Mouse (Mus musculus): Measurements from ENCODE around the gene Aftph.
A peak's percentile ranks its signal among the peaks of the same experiment; 100 is the strongest.

The Aftph gene

DNA sequence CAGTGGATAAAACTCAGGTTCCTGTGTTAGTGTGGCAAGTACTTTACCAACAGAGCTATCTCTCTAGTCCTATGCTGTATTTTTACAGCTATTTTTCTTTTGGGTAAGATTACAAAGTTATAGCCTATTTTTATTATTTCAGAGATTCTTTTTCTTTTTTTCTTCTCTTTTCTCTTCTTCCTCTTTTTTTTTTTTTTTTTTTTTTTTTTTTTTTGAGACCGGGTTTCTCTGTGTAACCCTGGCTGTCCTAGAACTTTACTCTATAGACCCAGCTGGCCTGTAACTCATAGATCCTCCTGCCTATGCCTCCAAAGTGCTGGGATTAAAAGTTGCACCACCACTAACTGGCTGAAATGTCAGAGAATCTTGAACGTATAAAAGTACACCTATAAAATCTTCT lies 13.3 kb downstream of the Aftph start:
- no peak for DNase-seq (ENCODE audit: low spot score in 2 of 2)

DNA sequence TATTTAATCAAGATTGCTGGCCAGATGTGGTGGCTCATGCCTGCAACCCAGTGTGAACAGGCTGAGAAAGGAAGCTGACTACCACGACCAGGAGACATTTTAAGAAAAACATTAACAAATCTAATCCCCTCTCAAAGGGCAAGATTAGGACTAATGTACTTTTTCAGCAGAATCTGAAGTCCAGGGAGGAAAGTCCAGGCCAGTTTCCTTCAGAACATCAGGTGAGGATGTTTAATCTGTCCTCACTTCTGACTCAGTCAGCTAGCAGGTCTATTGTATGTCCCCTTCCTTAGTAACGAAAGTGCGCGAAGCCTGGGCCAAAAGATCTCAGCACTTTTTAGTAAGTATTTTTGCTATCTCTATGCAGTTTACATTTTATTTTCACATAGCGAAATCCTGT lies 17.8 kb downstream of the Aftph start:
- no peak for DNase-seq (ENCODE audit: low spot score in 2 of 2)

DNA sequence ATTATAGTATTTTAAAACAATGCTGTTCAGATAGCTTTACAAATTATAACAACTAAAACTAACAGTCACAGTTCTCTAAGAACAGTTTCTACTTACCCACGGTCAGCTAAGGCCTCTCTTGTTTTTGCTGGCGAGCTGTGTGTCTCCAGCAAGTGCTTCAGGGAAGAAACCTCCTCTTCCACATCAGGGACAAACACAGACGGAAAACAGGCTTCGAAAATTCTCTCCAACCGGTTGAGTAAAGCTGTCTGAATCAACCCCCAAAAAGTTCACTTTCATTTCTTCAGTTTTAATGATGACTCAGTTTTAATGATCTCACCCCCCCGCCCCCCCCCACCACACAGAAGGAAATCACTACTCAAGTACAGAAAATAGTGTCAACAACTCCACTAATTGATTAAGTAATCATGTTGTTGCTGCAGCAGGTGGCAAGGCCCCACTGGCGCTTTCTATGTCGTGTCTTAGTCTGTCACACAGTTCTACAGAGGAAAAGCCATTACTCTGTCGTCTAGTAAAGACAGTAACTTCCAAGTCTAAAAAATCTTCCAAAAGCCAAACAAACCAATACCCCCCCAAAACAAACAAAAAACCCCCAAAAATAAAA lies 29.2 kb downstream of the Aftph start:
- no peak for DNase-seq (ENCODE audit: low spot score in 2 of 2)

DNA sequence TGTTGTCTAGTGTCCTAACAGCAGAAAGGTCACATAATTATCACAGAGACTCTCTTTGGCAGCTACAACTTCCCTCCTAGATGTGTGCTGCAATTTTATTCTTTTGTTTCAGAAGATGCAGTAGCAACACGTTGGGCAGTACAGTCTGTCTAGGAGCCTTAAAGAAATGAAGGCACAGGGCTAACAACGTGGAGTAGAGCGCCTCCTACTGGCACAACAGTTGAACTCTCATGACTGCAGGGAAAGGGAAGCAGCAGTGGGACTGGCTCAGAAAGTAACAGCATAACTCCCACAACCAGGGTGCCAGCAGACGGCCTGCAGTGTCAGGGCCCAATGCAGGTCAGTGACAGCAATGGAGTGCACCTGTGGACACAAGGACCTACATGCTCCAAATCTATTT lies 50.4 kb downstream of the Aftph start:
- peak; percentile 43 to 76 for DNase-seq (ENCODE audit: low spot score in 2 of 2)

DNA sequence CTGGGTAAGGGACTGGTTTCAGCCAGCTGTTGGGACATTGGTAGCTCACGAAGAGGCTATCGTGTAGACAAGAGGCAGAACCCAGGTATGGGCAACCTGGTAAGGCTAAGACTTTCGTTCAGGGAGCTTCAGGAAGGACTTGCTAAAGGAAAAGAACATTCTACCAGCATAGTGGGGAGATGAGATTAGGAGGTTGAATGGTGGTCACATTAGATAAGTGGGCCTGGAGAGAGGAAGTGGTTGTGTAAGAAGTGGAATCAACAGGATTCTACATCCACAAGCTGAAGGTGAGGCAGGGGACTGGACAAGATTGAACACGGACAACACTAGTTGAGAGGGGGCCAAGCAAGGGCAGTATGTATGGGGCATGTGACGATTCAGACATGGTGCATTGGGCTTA lies 59.7 kb downstream of the Aftph start:
- no peak for DNase-seq (ENCODE audit: low spot score in 2 of 2)

DNA sequence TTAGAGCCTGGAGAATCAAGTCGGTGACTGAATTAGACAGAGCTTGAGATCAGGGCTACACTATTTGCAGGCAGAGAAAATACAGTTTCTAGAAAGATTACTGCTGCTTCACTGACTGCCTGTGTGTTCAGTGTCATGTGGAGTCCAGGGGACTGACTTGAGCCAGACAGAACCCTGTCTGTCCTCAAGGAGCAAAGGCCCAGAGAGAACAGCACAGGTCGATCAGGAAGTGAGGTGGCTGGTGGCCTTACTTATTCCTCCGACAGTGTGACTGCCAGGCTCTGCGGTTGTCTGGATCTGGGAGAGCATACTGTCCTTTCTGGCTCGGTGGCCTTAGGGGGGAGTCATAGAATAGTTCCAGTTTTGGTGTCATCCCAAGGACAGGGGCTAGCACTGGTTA lies 60.6 kb downstream of the Aftph start:
- no peak for DNase-seq (ENCODE audit: low spot score in 2 of 2)

DNA sequence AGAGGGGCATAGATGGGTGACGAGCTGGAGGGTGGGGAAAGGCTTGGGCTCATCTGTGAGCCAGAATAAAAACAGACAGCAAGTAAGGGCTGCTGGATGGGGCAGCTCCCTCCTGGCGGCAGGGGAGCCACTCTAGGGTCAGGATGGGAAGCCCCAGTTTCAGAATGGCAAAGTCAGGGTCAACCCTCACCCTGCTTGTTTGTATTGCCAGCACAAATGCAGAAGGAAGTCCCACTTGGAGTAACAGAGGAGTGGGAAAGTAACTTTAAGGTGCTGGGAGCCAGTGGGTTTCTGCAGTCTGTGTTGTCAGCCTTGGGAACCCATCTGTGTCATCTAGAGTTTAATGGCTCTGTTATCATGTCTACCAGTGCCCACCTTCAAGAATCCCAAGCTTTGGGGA lies 62.0 kb downstream of the Aftph start:
- DNase-seq (ENCODE audit: low spot score in 2 of 2), result no peak

DNA sequence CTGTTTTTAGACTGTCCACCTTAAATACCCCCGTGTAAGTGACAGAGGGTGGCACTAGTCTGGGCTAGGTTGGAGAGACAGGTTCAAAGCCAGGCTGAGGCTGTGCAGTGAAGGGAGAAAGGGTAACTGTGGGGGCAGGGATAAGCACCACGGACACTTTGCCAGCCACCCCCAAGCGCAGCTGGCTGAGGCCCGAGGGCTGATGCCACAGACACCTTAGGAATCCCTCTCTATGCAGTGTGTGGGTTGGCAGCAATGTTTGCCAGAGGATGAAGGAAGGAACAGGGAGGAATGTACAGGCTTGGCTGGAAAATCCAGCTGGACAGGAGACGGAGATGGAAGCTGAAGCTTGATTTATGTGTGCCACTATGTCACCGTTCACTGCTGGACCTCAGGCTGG lies 68.9 kb downstream of the Aftph start:
- DNase-seq (ENCODE audit: low spot score in 2 of 2), result no peak

DNA sequence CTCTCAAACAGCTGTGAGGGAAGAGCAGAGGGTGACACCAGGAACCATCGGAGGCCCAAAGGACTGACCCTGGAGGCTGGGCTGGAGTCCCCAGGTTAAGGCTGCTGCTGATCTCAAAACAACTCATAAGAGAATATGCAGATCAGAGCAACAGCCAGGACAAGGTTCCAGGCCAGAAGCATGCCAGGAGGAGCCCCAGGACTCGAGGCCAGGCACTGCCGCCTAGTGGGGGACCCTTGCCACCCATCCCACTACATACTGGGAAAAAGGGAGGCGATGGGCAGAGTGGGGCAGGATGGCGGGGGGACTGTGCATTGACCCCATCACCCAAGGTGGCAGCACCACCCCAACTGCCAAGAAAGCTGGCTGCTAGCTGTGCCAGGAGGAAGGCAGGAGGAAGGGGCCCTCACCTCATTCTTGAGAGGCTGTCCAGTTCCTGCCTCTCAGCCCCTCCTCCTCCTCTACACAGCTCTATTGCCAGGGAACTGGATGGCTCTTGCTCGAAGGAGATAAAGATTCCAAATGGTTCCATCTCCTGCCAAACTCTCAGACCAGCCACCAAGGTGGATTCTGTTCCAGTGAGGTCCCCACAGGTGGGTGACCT lies 69.5 kb downstream of the Aftph start:
- DNase-seq (ENCODE audit: low spot score in 2 of 2), result no peak

DNA sequence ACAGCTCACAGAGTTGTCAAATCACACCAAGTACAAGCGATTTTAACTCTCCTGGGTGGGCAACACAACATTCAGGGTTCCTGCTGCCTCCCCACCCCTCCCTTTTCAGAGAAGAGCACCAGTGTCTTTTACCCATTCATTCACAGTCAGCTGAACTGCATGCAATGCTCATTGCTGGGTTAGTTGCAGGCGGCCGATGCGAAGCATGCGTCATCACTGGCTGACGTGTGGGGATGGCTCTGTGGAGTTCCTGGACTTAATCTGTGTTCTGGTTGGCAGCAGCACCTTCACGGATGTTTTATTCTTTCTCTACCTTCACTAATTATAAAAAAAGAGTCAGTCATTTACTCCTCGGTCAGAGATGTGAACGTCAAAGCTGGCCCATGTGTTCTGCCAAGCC lies 76.5 kb downstream of the Aftph start:
- DNase-seq (ENCODE audit: low spot score in 2 of 2), result no peak

DNA sequence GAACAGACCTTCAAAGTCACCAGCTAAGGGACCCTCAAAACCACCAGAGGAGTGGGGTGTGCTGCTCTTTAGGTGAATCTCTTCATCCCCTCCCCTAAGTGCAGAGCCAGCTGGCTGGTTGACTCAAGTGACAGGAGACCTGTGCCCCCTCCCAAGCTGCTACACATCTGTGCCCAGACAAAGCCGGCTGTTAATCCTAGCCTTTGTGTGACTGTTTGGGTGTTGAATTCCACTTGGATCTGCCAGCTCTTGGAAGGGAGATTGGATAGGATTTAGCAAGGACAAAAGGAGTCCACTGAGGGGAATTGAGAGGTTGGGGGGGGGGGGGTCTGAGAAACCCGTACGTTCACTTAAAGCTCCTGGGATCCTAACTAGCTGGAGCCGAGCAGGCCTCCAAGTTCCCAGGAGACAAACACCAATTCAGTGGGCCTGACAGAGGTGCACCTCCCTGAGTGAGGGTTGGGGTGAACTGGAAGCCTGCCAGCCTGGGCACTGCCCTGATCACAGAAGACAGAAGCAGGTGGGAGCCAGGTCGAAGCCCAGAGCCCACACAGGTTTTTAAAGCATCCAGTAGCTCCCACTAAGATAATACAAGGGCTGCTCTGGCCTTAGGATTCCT lies 77.7 kb downstream of the Aftph start:
- no peak for DNase-seq (ENCODE audit: low spot score in 2 of 2)

DNA sequence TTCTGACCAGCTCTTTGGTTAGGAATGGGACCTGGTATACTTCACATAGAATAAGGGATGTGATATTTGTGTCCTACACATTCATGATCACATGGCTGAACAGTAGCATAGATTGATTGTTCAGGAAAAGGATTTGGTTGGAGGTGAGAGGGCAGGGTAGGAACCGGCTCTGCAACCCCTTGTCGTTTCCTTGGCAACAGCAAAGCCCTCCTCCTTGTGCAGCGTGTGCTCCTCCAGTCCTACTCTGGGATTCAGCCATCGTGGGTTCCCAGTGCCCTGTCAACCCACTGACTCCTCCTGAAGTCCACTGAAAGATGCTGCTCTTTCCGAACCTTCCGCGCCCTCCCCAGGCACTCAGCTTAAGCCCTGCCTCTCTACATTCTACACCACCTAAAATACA lies 78.6 kb downstream of the Aftph start:
- DNase-seq (ENCODE audit: low spot score in 2 of 2), result no peak

DNA sequence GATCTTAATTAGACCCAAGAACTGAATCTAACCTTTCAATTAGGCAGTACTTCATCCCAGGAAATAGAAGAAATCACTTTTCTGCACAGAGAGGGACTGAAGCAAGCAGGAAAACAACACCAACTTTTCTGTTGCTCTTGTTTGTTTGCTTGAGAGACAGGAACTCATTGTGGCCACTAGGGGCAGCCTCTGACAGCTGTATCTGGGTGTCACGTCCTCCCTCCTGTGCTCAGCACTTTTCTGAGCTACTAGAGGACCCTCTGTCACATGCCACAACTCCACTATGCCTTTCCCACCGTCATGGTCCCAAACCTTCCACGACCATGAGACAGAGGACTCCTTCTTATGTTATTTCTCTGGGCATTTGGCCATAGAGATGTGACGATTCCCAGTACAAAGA lies 79.7 kb downstream of the Aftph start:
- peak in 1 of 2 experiments; percentile 53 for DNase-seq (ENCODE audit: low spot score in 2 of 2)

DNA sequence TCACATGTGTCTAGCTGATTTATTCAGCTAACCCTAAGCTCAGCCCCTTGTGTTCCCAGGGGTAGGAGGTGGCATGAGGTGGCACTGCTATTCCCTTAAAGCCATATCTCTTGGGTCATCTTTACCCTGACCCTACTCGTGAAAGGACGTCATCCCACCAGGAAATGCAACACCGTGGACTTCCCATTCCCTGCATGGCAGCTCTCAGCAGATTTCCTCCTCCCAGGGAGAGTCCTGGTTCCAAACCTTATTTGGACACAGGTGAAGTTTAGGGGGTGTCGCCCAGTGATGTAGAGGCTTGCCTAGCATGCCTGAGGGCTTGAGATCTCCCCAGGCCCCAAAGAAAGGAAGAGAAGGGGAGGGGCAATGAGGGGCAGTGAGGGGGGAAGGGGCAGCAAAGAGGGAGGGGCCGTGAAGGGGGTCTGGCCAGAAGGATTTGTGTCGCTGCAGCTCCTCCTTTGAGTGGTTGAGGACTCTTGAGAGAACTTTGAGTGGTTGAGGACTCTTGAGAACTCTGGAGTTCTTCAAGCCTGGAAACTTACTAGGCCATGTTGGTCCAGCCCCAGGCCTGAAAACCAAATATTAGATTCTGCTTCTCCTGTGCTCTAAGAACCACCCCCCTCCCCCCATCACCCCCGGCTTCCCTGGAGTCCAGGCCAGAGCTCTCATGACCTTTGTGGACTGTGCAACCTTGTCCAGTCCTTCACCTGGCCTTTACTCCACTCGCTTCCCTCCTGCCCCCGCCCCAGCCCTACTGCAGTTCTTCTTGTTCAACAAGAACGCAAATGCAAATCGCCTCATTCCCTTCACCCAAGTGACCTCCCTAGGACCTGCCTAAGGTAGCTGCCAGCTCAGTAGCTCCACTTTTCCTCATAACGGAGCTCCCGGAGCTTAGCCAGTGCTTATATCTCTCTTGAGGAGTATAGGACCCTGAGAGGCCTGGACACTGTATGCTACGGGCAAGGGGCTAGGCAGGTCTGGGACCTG lies 81.0 kb downstream of the Aftph start:
- DNase-seq (ENCODE audit: low spot score in 2 of 2), result no peak

DNA sequence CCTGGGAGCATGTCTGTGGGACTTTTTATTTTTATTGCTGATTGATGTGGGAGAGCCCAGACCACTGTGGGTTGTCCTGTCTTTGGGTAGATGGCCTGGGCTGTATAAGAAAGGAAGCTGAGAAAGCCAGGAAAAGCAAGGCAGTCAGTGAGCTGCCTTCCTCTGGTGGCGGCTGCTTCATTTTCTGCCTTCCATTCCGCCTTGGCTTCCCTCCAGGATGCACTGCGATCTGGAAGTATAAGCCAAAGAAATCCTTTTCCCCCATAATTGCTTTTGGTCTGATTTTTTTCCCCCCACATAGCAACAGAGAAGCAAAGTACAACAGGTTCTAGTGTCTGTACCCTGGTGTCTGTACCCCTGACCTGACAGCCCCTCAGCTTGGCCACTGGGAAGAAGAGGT lies 82.3 kb downstream of the Aftph start:
- DNase-seq (ENCODE audit: low spot score in 2 of 2), result no peak

DNA sequence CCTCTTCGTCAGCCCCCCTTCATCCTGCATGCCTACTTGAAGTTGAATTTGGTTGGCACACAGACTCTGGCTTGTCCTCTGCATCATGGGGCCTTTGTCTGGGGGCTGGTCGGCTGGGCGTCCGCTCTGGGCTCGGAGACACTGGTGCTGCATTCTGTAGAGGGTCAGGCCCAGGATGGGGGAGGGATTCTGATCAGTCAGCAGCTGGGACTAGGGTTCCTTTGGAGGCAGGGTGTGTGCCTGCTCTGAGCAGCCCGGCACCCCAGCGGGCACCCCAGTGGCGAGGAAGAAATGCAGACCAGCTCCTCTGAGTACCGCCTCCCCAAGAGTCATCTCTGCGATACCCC lies 84.7 kb downstream of the Aftph start:
- no peak for DNase-seq (ENCODE audit: low spot score in 2 of 2)

DNA sequence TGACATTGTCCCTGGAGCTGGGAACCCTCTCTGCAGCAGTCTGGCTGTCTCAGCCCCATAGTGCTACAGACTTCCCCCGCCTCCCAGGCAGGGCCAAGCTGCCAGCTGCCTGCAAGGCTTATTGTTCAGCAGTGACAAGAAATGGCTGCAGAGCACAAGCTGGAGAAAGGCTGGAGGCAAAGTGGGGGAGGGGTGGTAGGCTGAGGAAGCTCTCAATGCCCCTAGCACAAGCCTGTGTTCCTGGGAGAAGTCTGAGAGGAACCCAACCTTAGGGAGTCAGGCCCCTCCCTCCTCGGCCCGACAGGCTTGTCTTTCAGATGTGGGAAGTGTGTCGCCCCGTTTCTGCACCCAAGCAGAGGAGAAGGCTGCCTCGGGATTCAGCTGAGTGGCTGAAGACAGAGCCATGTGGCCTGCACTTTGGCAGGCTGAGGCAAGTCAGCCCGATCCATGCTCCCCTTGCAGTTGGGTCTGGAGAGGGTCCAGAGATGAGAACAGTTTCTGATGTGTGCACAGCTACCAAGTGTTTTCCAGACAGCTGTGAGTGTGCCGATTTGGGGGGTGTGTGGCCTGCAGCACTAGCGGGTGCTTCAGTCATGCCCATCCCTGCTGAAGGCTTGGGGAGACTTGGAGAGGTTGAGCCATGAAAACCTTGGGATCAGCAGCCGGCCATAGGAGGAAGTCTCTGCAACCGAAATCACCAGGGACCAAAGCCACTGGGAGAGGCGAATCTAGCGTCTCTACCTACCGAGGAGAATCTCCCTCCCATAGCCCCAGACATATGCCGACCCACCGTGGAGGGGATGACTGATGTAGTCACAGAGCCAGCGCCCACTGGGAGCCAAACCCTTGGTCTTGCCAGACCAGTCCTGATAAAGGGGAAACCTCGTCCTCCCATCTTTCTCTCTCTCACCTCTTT lies 85.3 kb downstream of the Aftph start:
- no peak for DNase-seq (ENCODE audit: low spot score in 2 of 2)

DNA sequence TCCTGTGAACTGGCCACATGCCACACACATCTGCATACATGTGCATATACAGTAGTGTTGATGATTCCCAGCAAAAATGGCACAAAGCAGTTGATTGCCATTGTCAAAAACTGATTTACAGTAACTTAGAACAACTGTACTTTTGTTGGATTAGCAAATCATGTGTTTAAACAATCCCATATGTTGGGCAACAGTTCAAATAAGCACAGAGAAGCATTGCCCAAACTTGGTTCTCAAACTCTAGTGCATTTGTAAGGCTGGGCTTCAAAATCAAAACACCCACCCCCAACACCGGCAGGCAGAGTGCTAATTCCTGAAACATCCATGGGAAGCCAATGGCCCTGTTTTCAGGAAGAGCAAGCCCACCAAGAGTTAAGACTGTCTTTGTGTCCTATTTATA lies 90.2 kb downstream of the Aftph start:
- DNase-seq (ENCODE audit: low spot score in 2 of 2), result no peak

DNA sequence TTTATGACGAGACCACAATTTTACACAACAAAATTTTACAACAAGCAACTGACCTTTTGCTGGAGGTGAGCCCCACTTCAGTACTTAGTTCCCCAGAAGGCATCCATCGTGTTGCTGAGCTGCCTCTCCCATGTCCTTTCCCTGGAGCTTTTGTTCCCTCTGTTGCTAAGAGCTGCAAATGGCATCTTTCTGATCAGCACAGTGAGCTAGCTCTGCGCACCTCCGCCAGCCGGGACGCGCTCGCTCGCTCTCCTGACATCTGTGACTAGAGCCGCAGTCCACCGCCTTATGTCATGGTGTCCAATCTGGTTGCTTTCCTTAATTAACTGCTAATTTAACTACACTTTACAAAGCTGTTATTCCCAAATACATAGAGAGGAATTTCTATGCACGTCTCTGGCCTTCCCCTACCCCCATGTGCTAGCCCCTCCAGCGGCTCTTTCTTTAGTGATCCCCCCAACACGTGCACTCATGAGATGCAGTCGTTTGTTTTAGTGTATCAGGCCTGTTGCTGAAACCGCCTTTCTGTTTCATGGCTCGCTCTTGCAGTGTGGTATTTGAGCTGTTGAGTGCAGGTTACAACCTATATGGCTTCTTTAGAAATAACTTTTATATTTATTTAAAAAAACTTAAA lies 91.3 kb downstream of the Aftph start:
- no peak for DNase-seq (ENCODE audit: low spot score in 2 of 2)

DNA sequence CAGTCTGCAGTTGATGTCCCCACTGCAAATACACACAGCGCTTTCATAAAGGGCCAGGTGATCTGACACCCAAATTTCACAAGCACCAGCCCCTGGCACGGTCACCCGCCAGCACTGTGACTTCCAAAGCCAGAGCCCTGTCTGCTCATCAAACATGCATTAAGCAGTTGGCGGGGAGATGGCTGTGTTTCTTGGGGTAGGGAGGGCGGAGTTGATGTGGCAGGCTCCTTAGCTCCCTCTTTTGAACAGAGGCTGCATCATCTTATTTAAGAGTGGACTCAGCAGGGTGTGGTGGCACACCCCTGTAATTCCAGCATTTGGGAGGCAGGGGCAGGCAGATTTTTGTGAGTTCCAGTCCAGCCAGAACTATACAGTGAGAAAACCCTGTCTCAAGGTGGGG lies 91.9 kb downstream of the Aftph start:
- peak in 1 of 2 experiments; percentile 61 for DNase-seq (ENCODE audit: low spot score in 2 of 2)
